ENCODE assay signal across 32 mouse cellular contexts in the genomic region with DNA sequence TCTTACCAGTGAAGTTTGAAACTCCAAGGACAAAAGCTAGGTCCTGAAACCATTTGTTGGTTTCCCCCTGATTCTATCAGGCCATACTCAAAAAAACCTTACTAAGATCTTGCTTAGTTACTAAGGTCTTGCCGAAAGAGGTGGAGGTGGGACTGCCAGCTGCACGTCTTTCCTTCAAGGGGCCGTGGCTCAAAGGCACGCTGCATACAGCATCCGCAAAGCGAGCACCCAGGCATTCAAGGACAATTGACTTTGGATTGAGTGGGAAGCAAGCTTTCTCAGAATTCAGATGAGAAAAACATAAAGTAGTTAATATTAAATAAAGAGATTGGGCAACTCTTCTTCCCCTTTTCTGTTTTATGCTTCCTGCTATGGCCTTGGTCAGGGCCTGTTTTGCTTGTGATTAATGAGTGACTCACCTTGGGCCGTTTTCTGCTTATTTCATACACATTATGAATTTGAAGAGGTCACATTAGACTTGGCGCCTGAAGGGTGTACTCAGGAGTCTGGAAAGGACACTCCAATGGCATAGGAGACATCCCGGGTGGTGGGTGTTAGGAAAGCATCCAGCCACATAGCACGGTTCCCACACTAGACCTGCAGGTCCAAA.
DNase-seq lines count a peak whose midpoint lies in the region; ATAC-seq and TF ChIP-seq lines count a peak whose summit lies in the region.
"Had no signal": no experiment of that assay in that cellular context is flagged by ENCODE, and none has a peak within 500 bp of the region (broad histone marks: within the 10 kb centered on the region; RNA-seq: fewer than 3 reads in every experiment).

No protein-coding gene starts in this region.

- no peak overlapping the region for H3K4me3 ChIP-seq in liver, adult 2 months (ENCODE audit: insufficient read depth, low read depth, low read length)
- H3K4me3 ChIP-seq: forebrain, embryonic 13.5 days; heart, embryonic 10.5 days; heart, embryonic 15.5 days; hindbrain, embryonic 12.5 days; intestine, embryonic 15.5 days; layer of hippocampus, adult 2 months; left cerebral cortex, adult 2 months; limb, embryonic 12.5 days; liver, embryonic 13.5 days; midbrain, embryonic 15.5 days; neural tube, embryonic 15.5 days had no signal

- H3K27ac ChIP-seq in liver, adult 2 months (replicated peaks; ENCODE audit: insufficient read depth, low read depth, low read length), result peak overlapping the region; percentile 56
- H3K27ac ChIP-seq: forebrain, embryonic 13.5 days; heart, embryonic 10.5 days; heart, embryonic 15.5 days; hindbrain, embryonic 12.5 days; hindbrain, postnatal 0 days; intestine, embryonic 15.5 days; layer of hippocampus, adult 2 months; left cerebral cortex, adult 2 months; limb, embryonic 12.5 days; liver, embryonic 13.5 days; macrophage; midbrain, embryonic 15.5 days; neural tube, embryonic 15.5 days; stomach, postnatal 0 days had no signal

- H3K79me2 ChIP-seq in liver, adult 2 months (ENCODE audit: control insufficient read depth, insufficient read depth, low read length), result no peaks in the 10 kb centered on the region

- TF ChIP-seq POLR2A in liver, adult 2 months (IDR thresholded peaks at IDR 0.05; ENCODE audit: extremely low read depth, insufficient read depth, low read length), result no peak

- DNase-seq in adrenal gland, adult 2 months, result peak; percentile 75
- DNase-seq in adrenal gland, postnatal 4 days (ENCODE audit: low spot score in 2 of 2), result no peak
- peak; percentile 92 for DNase-seq in liver, adult 2 months (ENCODE audit: extremely low read depth, low read depth, low spot score)
- DNase-seq in liver, result no peak
- peak; percentile 30 to 44 for DNase-seq in adrenal gland, postnatal 36 days
- DNase-seq in kidney, postnatal 25 days, result peak; percentile 53 to 81
- DNase-seq in ovary, adult 18-20 months (ENCODE audit: low spot score), result no peak
- DNase-seq: cerebellum, adult 11 months; cerebellum, adult 9-10 months; cerebellum, postnatal 36 days; gastrocnemius, postnatal 14 days; liver, embryonic 13.5 days; lung, adult 2 months; lung, postnatal 10 days; right cerebral cortex, adult 18-20 months; right cerebral cortex, postnatal 4 days; thymus, adult 18-20 months; thymus, postnatal 25 days had no signal

- no peak for ATAC-seq in CD4-positive, CD25-positive, alpha-beta regulatory T cell, adult 4 months
- ATAC-seq: forebrain, embryonic 13.5 days; hindbrain, postnatal 0 days; intestine, embryonic 15.5 days; midbrain, embryonic 15.5 days had no signal

- H3K9ac ChIP-seq in liver, adult 2 months (ENCODE audit: low read depth, low read length), result no peak overlapping the region
- H3K9ac ChIP-seq: forebrain, embryonic 13.5 days; heart, embryonic 15.5 days; hindbrain, embryonic 12.5 days; intestine, embryonic 15.5 days; limb, embryonic 12.5 days; liver, embryonic 13.5 days; midbrain, embryonic 15.5 days; neural tube, embryonic 15.5 days had no signal

- no peaks in the 10 kb centered on the region for H3K36me3 ChIP-seq in liver, adult 2 months (ENCODE audit: control insufficient read depth, insufficient read depth, low read length)
- H3K36me3 ChIP-seq: heart, embryonic 10.5 days; heart, embryonic 15.5 days; hindbrain, embryonic 12.5 days; intestine, embryonic 15.5 days; limb, embryonic 12.5 days; liver, embryonic 13.5 days; midbrain, embryonic 15.5 days; neural tube, embryonic 15.5 days had no signal

- H3K4me1 ChIP-seq in liver, adult 2 months (ENCODE audit: control insufficient read depth, insufficient read depth, low read length), result peaks cover 17% of the 10 kb centered on the region
- H3K4me1 ChIP-seq: forebrain, embryonic 13.5 days; heart, embryonic 10.5 days; heart, embryonic 15.5 days; hindbrain, embryonic 12.5 days; intestine, embryonic 15.5 days; limb, embryonic 12.5 days; liver, embryonic 13.5 days; midbrain, embryonic 15.5 days; neural tube, embryonic 15.5 days had no signal

- no peak for TF ChIP-seq CTCF in liver, adult 2 months (IDR thresholded peaks at IDR 0.05; ENCODE audit: low read depth, low read length)

- H3K27me3 ChIP-seq in liver, adult 2 months (ENCODE audit: control insufficient read depth, insufficient read depth, low read length), result no peaks in the 10 kb centered on the region
- H3K27me3 ChIP-seq: forebrain, embryonic 13.5 days; hindbrain, embryonic 12.5 days; intestine, embryonic 15.5 days; liver, embryonic 13.5 days; midbrain, embryonic 15.5 days had no signal

- 19% methylated on average over 10 of the region's 10 CpGs for WGBS in liver, adult 2 months

Comparison
In these comparisons a context has a peak if more than half of its experiments do, and no peak if none do; other contexts are left out.
1. DNase-seq: peak in adrenal gland, adult 2 months (single experiment), liver, adult 2 months (single experiment), adrenal gland, postnatal 36 days (2 of 2) and kidney, postnatal 25 days (2 of 2); none in adrenal gland, postnatal 4 days (0 of 2), liver (single experiment) and ovary, adult 18-20 months (single experiment).